Mouse (Mus musculus) MEL (cell line): ENCODE data around the gene Olfr963. TPM values are rescaled to one million over a fixed set of nuclear protein-coding genes. Genes with fewer than 3 reads are reported as not detected.
"Not testable (repeated sequence)": the region's sequence is repeated elsewhere in the genome, so short reads cannot be mapped to it uniquely, and the experiment has no call there.

Experiments used
- DNase-seq: peaks from one replicate; pipeline ENCODE4 v3.0.0; 2011; ENCODE audit warnings: low read depth, low spot score
- H3K27ac ChIP-seq: 2 replicates; pipeline ENCODE4 v1.5.1; 2012; ENCODE audit warnings: low read depth, mild to moderate bottlenecking, control low read depth, low read length, moderate library complexity; ENCODE audit not compliant: control insufficient read depth
- H3K27me3 ChIP-seq, 2 experiments: fragments of 150-350 bp in 1 of 2; sonication (generic) in 1 of 2; 2 replicates each; pipeline ENCODE4 v1.6.1; 2012; ENCODE audit warnings: low read length in 2 of 2, mild to moderate bottlenecking in 2 of 2, improper control_type of control experiment in 1 of 2, moderate library complexity in 1 of 2; ENCODE audit not compliant: insufficient read depth in 2 of 2, control insufficient read depth in 1 of 2
- H3K36me3 ChIP-seq, 2 experiments: 2 replicates each; pipeline ENCODE4 v1.6.1; 2012 to 2014; ENCODE audit warnings: low read length in 2 of 2, improper control_type of control experiment in 1 of 2, inconsistent platforms in 1 of 2, mild to moderate bottlenecking in 1 of 2; ENCODE audit not compliant: insufficient read depth in 2 of 2, control insufficient read depth in 1 of 2
- H3K4me1 ChIP-seq, 2 experiments: fragments of 150-350 bp in 1 of 2; sonication (generic) in 1 of 2; 2 replicates each; pipeline ENCODE4 v1.6.1; 2012; ENCODE audit warnings: low read length in 2 of 2, improper control_type of control experiment in 1 of 2, mild to moderate bottlenecking in 1 of 2; ENCODE audit not compliant: insufficient read depth in 2 of 2, control insufficient read depth in 1 of 2
- H3K4me3 ChIP-seq, 2 experiments: fragments of 150-350 bp in 1 of 2; sonication (generic) in 1 of 2; 2 replicates each; pipeline ENCODE4 v1.5.1; 2012; ENCODE audit warnings: low read depth in 2 of 2, low read length in 2 of 2, mild to moderate bottlenecking in 2 of 2, moderate library complexity in 2 of 2, control low read depth in 1 of 2, improper control_type of control experiment in 1 of 2; ENCODE audit not compliant: control insufficient read depth in 1 of 2, insufficient read depth in 1 of 2
- H3K79me2 ChIP-seq: 2 replicates; pipeline ENCODE4 v1.6.1; 2012; ENCODE audit warnings: mild to moderate bottlenecking, low read length, moderate library complexity; ENCODE audit not compliant: control insufficient read depth, poor library complexity, insufficient read depth
- H3K9ac ChIP-seq: 2 replicates; pipeline ENCODE4 v1.6.1; 2012; ENCODE audit warnings: low read depth, mild to moderate bottlenecking, control low read depth, low read length, moderate library complexity; ENCODE audit not compliant: control insufficient read depth, poor library complexity, severe bottlenecking
- H3K9me3 ChIP-seq: fragments of 150-350 bp; sonication (generic); replicated peaks from 2 replicates; pipeline ENCODE4 v1.6.1; 2012; ENCODE audit warnings: mild to moderate bottlenecking, low read length, improper control_type of control experiment, moderate library complexity; ENCODE audit not compliant: insufficient read depth
- CHD2 ChIP-seq: IDR thresholded peaks from 2 replicates; pipeline ENCODE4 v1.6.1; 2011; ENCODE audit warnings: low read length, improper control_type of control experiment
- E2F4 ChIP-seq: IDR thresholded peaks from 2 replicates; pipeline ENCODE4 v1.6.1; 2011; ENCODE audit warnings: low read depth, low read length, improper control_type of control experiment, borderline replicate concordance
- EP300 ChIP-seq, 2 experiments: IDR thresholded peaks; 2 replicates each; pipeline ENCODE4 v1.6.1; 2011; ENCODE audit warnings: improper control_type of control experiment in 2 of 2, low read length in 2 of 2, low read depth in 1 of 2, mild to moderate bottlenecking in 1 of 2
- GABPA ChIP-seq: IDR thresholded peaks from 2 replicates; pipeline ENCODE4 v1.6.1; 2012; ENCODE audit warnings: low read depth, mild to moderate bottlenecking, inconsistent platforms, low read length, improper control_type of control experiment, moderate library complexity
- MAFK ChIP-seq: IDR thresholded peaks from 2 replicates; pipeline ENCODE4 v1.6.1; 2011; ENCODE audit warnings: low read depth, mild to moderate bottlenecking, low read length, improper control_type of control experiment, borderline replicate concordance
- MAX ChIP-seq: IDR thresholded peaks from 2 replicates; pipeline ENCODE4 v1.6.1; 2011; ENCODE audit warnings: low read length, improper control_type of control experiment
- NELFE ChIP-seq: IDR thresholded peaks from 2 replicates; pipeline ENCODE4 v1.6.1; 2011; ENCODE audit warnings: low read depth, low read length, improper control_type of control experiment
- NRF1 ChIP-seq: IDR thresholded peaks from 2 replicates; pipeline ENCODE4 v1.6.1; 2014; ENCODE audit warnings: low read depth, mild to moderate bottlenecking, inconsistent platforms, low read length, improper control_type of control experiment, moderate library complexity; ENCODE audit not compliant: poor library complexity, insufficient read depth, severe bottlenecking
- RAD21 ChIP-seq: IDR thresholded peaks from 2 replicates; pipeline ENCODE4 v1.6.1; 2011; ENCODE audit warnings: mild to moderate bottlenecking, low read depth, low read length, improper control_type of control experiment
- RCOR1 ChIP-seq: IDR thresholded peaks from 2 replicates; pipeline ENCODE4 v1.6.1; 2012; ENCODE audit warnings: low read depth, mild to moderate bottlenecking, inconsistent platforms, low read length, improper control_type of control experiment
- SIN3A ChIP-seq: IDR thresholded peaks from 2 replicates; pipeline ENCODE4 v1.6.1; 2012; ENCODE audit warnings: low read length, improper control_type of control experiment, inconsistent platforms
- TBP ChIP-seq: IDR thresholded peaks from 2 replicates; pipeline ENCODE4 v1.8.0; 2011; ENCODE audit warnings: low read depth, low read length, improper control_type of control experiment
- USF2 ChIP-seq, 2 experiments: IDR thresholded peaks; 2 replicates each; pipeline ENCODE4 v1.6.1; 2011 to 2012; ENCODE audit warnings: improper control_type of control experiment in 2 of 2, low read length in 2 of 2, borderline replicate concordance in 1 of 2, inconsistent platforms in 1 of 2, low read depth in 1 of 2, mild to moderate bottlenecking in 1 of 2; ENCODE audit not compliant: insufficient read depth in 1 of 2
- polyA plus RNA-seq, 2 experiments: library from polyadenylated mRNA; stranded (reverse) in 1 of 2; unstranded in 1 of 2; fragments of >175 nt in 1 of 2; fragments of >200 nt in 1 of 2; gene quantifications; 2 replicates each; pipeline versions ENCODE4 v1.2.1 to v1.2.4; 2012; ENCODE audit warnings: low replicate concordance in 2 of 2, low read depth in 1 of 2; ENCODE audit not compliant: insufficient read length in 2 of 2, insufficient read depth in 1 of 2, missing spikeins in 1 of 2
- total RNA-seq: library from RNA; depleted of rRNA; stranded (reverse); fragments of 300-350 nt; gene quantifications from 2 replicates; pipeline ENCODE4 v1.2.3, GENCODE M21; 2012

Olfr963 gene
- total and polyA plus RNA-seq, 3 experiments = not detected

- no peaks in the 10 kb centered on the region for H3K79me2 ChIP-seq
- no peak for TF ChIP-seq TBP
- DNase-seq = no peak
- no peak overlapping the region for H3K9ac ChIP-seq
- H3K4me1 ChIP-seq = no peaks in the 10 kb centered on the region
- H3K27ac ChIP-seq = no peak overlapping the region
- no peak overlapping the region for H3K4me3 ChIP-seq
- no peaks in the 10 kb centered on the region for H3K36me3 ChIP-seq
- H3K9me3 ChIP-seq = no peaks in the 10 kb centered on the region
- no peaks in the 10 kb centered on the region for H3K27me3 ChIP-seq
These were observed 12.3 kb downstream of the Olfr963 start for GRCm38 (mm10) chr9:39679280-39679679.

DNA sequence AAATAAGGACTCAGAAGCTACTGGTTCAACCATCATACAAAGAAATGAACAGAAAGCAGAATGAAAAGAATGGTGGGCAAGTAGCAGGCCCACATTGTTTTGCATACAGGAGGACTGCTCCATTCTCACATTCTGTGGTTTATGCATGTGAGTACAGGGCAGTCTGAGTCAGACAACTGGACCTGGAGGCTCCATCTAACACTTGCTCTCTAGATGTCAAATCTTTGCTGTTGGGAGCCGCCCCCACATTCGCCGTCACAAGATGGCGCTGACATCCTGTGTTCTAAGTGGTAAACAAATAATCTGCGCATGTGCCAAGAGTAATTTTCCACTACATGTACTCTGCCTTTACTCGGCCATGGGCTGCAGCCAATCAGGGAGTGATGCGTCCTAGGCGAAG lies 34.1 kb downstream of the Olfr963 start:
- not testable (repeated sequence) for H3K4me1 ChIP-seq, H3K36me3 ChIP-seq, H3K27ac ChIP-seq, H3K9ac ChIP-seq, H3K9me3 ChIP-seq, H3K27me3 ChIP-seq, H3K4me3 ChIP-seq, DNase-seq, H3K79me2 ChIP-seq

GRCm38 (mm10) chr9:39707017-39707416 lies 40.0 kb downstream of the Olfr963 start, which contains the start of gene Olfr149:
Olfr149 (minus strand) TSS chr9:39707117.
- H3K4me1 ChIP-seq = no peaks in the 10 kb centered on the region
- TF ChIP-seq MAX (no peak), NELFE (no peak), GABPA (no peak), RAD21 (no peak), NRF1 (no peak), SIN3A (no peak), RCOR1 (no peak), USF2 (IDR thresholded peaks at IDR 0.05; ENCODE audit: borderline replicate concordance in 1 of 2, insufficient read depth in 1 of 2, low read depth in 1 of 2, low read length in 2 of 2) (no peak)
- no peaks in the 10 kb centered on the region for H3K27me3 ChIP-seq
- DNase-seq = no peak
- H3K4me3 ChIP-seq = no peak within 1 kb of the TSS
- no peak within 1 kb of the TSS for H3K9ac ChIP-seq
- H3K27ac ChIP-seq = no peak within 1 kb of the TSS
- H3K36me3 ChIP-seq = no peaks in the 10 kb centered on the region
- no peaks in the 10 kb centered on the region for H3K9me3 ChIP-seq
- H3K79me2 ChIP-seq = no peaks in the 10 kb centered on the region

- no peaks in the 10 kb centered on the region for H3K4me1 ChIP-seq
- no peaks in the 10 kb centered on the region for H3K27me3 ChIP-seq
- H3K79me2 ChIP-seq = no peaks in the 10 kb centered on the region
- H3K4me3 ChIP-seq = no peak overlapping the region
- no peaks in the 10 kb centered on the region for H3K36me3 ChIP-seq
- no peak for DNase-seq
- TF ChIP-seq TBP = no peak
- TF ChIP-seq EP300 (IDR thresholded peaks at IDR 0.05; ENCODE audit: low read depth in 1 of 2, low read length in 2 of 2) = no peak
- no peak for TF ChIP-seq E2F4
- TF ChIP-seq MAFK = no peak
- no peak for TF ChIP-seq CHD2
- no peak overlapping the region for H3K9ac ChIP-seq
- no peaks in the 10 kb centered on the region for H3K9me3 ChIP-seq
- no peak overlapping the region for H3K27ac ChIP-seq
These were observed 42.0 kb downstream of the Olfr963 start for GRCm38 (mm10) chr9:39708958-39709357.
